Mouse (Mus musculus): Measurements from ENCODE around the gene Fam216b. TPM values are rescaled to one million over a fixed set of nuclear protein-coding genes. Genes with fewer than 3 reads are reported as not detected.

The Fam216b gene
- polyA plus RNA-seq (2015; fragmentation: Nextera tagmentation; extraction: Ambion mirVana): 0.31 and 0.62 TPM in 2 replicates

DNA sequence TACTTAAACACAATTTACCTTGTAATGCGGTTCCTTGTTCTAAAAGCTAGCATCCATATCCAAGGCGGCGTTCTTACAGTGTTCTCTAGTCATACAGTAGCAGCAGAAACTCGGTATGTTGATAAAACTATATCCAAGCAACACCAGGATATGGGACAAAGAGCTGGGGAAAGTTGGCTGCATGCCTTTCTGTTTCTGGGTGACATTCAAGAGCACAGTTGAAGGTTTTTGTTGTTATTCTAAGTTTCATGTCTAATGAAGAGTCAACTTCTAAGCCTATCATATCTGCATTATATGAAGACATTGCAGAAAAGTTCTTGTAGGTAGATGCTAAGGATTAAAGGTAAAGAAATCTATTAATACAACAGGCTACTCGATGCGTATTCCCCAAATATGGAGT is at the start of gene Fam216b:
Fam216b (minus strand) TSS at position 101 of the 400 bp plus-strand sequence.
- H3K9me3 ChIP-seq (replicated peaks; ENCODE audit: control insufficient read depth, low read length): no peaks in the 10 kb centered on the region
- WGBS: 66% methylated on average over 6 of the region's 6 CpGs
- ATAC-seq (replicated peaks; ENCODE audit: extremely low read depth, insufficient read depth, low FRiP score): no peak

DNA sequence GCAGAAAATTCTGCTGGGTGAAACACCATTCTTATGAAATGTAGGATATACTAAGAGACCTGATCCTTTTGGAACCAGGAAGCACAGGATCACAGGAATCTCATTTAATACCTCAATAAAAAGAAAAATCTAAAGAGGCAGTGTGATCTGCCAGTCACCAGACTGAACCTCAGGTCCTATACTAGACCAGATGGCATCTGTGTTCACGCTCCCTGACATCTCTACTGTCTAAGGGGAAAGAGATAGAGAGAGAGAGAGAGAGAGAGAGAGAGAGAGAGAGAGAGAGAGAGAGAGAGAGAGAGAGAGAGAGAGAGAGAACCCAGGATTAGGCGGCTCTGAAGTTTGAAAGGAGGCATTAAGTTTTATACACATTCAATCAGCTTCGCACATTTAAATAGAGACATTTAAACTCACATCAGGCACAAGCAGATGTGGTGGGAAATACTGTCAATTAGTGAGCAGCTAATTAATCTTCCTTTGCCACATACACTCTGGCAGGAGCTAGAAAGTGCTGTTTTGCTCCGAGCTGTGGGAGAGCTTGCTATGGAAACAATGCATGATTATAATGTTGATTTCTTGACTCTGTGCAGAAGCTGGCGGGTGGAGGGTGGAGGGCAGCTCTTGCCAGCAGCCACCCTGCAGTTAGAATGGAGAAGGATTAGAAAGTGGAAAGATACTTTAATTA is 43.7 kb upstream of the Fam216b start:
- Histone ChIP-seq H3K27me3 (ENCODE audit: control insufficient read depth, insufficient read depth, low read length) (no peaks in the 10 kb centered on the region), H3K9me3 (replicated peaks; ENCODE audit: control insufficient read depth, low read length) (0 out of 2 replicates have a peak, but pooled peaks cover 3% of the 10 kb centered on the region), H3K4me2 (ENCODE audit: low read depth, low read length) (no peak overlapping the region), H3K36me3 (ENCODE audit: control insufficient read depth, insufficient read depth) (no peaks in the 10 kb centered on the region), H3K4me1 (ENCODE audit: control insufficient read depth, insufficient read depth, low read length) (no peaks in the 10 kb centered on the region), H3K4me3 (ENCODE audit: low read length) (no peak overlapping the region), H3K27ac (ENCODE audit: low read length) (no peak overlapping the region), H3K9ac (ENCODE audit: low read length) (no peak overlapping the region)
- no peak for ATAC-seq (replicated peaks; ENCODE audit: extremely low read depth, insufficient read depth, low FRiP score)
- 53% methylated on average over 5 of the region's 5 CpGs for WGBS

More for the DNA sequence above, at the start of gene Fam216b:
- no peaks in the 10 kb centered on the region for H3K36me3 ChIP-seq (ENCODE audit: control insufficient read depth, insufficient read depth)
- H3K27me3 ChIP-seq (ENCODE audit: control insufficient read depth, insufficient read depth, low read length): no peaks in the 10 kb centered on the region
- H3K4me3 ChIP-seq (ENCODE audit: low read length): no peak within 1 kb of the TSS
- H3K9ac ChIP-seq (ENCODE audit: low read length): no peak within 1 kb of the TSS
- H3K27ac ChIP-seq (ENCODE audit: low read length): no peak within 1 kb of the TSS
- H3K4me2 ChIP-seq (ENCODE audit: low read depth, low read length): no peak within 1 kb of the TSS
- no peaks in the 10 kb centered on the region; the same call in 1 of the 2 replicates for H3K4me1 ChIP-seq (ENCODE audit: control insufficient read depth, insufficient read depth, low read length)

DNA sequence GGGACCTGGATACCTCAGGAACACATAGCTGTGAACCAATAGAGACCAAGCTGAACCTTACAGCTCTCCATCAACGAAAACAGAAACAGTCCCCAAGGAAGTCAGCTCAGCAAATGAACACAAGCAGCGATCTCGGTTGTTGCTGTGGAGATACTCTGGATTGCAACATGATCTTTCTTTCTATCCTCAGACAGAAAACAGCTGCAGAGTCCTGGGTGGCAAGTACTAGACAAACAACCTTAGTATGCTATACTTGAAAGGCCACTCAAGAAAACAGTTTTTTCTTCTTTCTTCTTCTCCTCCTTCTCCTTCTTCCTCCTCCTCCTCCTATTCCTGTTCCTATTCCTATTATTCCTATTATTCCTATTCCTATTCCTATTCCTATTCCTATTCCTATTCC is 37.9 kb upstream of the Fam216b start:
- H3K9me3 ChIP-seq (replicated peaks; ENCODE audit: control insufficient read depth, low read length): no peaks in the 10 kb centered on the region
- 63% methylated on average over 3 of the region's 3 CpGs for WGBS
- ATAC-seq (replicated peaks; ENCODE audit: extremely low read depth, insufficient read depth, low FRiP score): no peak
- H3K27ac ChIP-seq (ENCODE audit: low read length): no peak overlapping the region
- no peaks in the 10 kb centered on the region for H3K36me3 ChIP-seq (ENCODE audit: control insufficient read depth, insufficient read depth)
- H3K4me2 ChIP-seq (ENCODE audit: low read depth, low read length): no peak overlapping the region
- H3K4me1 ChIP-seq (ENCODE audit: control insufficient read depth, insufficient read depth, low read length): no peaks in the 10 kb centered on the region
- H3K4me3 ChIP-seq (ENCODE audit: low read length): no peak overlapping the region
- no peak overlapping the region for H3K9ac ChIP-seq (ENCODE audit: low read length)
- H3K27me3 ChIP-seq (ENCODE audit: control insufficient read depth, insufficient read depth, low read length): no peaks in the 10 kb centered on the region

- Histone ChIP-seq H3K36me3 (ENCODE audit: control insufficient read depth, insufficient read depth) (no peaks in the 10 kb centered on the region), H3K9ac (ENCODE audit: low read length) (no peak overlapping the region), H3K27ac (ENCODE audit: low read length) (no peak overlapping the region), H3K27me3 (ENCODE audit: control insufficient read depth, insufficient read depth, low read length) (no peaks in the 10 kb centered on the region), H3K9me3 (replicated peaks; ENCODE audit: control insufficient read depth, low read length) (no peaks in the 10 kb centered on the region), H3K4me3 (ENCODE audit: low read length) (no peak overlapping the region), H3K4me1 (ENCODE audit: control insufficient read depth, insufficient read depth, low read length) (peaks cover 6% of the 10 kb centered on the region; the same call in 1 of the 2 replicates), H3K4me2 (ENCODE audit: low read depth, low read length) (no peak overlapping the region)
- ATAC-seq (replicated peaks; ENCODE audit: extremely low read depth, insufficient read depth, low FRiP score): no peak
- WGBS: 60% methylated on average over 3 of the region's 3 CpGs
Observed at GRCm38 (mm10) chr14:78120286-78120685, 31.5 kb upstream of the Fam216b start.

- no peak for ATAC-seq (replicated peaks; ENCODE audit: extremely low read depth, insufficient read depth, low FRiP score)
- 52% methylated on average over 10 of the region's 10 CpGs for WGBS
- H3K4me3 ChIP-seq (ENCODE audit: low read length): no peak overlapping the region
- no peaks in the 10 kb centered on the region for H3K27me3 ChIP-seq (ENCODE audit: control insufficient read depth, insufficient read depth, low read length)
- no peak overlapping the region for H3K4me2 ChIP-seq (ENCODE audit: low read depth, low read length)
- H3K36me3 ChIP-seq (ENCODE audit: control insufficient read depth, insufficient read depth): no peaks in the 10 kb centered on the region
- no peak overlapping the region for H3K27ac ChIP-seq (ENCODE audit: low read length)
- H3K4me1 ChIP-seq (ENCODE audit: control insufficient read depth, insufficient read depth, low read length): peaks cover 6% of the 10 kb centered on the region; the same call in 1 of the 2 replicates
- H3K9ac ChIP-seq (ENCODE audit: low read length): no peak overlapping the region
- H3K9me3 ChIP-seq (replicated peaks; ENCODE audit: control insufficient read depth, low read length): no peaks in the 10 kb centered on the region
Observed at GRCm38 (mm10) chr14:78119449-78120200, 30.8 kb upstream of the Fam216b start.

- Histone ChIP-seq H3K9ac (ENCODE audit: low read length) (no peak overlapping the region), H3K36me3 (ENCODE audit: control insufficient read depth, insufficient read depth) (no peaks in the 10 kb centered on the region), H3K4me1 (ENCODE audit: control insufficient read depth, insufficient read depth, low read length) (peaks cover 6% of the 10 kb centered on the region; the same call in 1 of the 2 replicates), H3K4me2 (ENCODE audit: low read depth, low read length) (no peak overlapping the region), H3K9me3 (replicated peaks; ENCODE audit: control insufficient read depth, low read length) (peaks cover 3% of the 10 kb centered on the region; the same call in 1 of the 2 replicates), H3K27me3 (ENCODE audit: control insufficient read depth, insufficient read depth, low read length) (no peaks in the 10 kb centered on the region), H3K4me3 (ENCODE audit: low read length) (no peak overlapping the region), H3K27ac (ENCODE audit: low read length) (no peak overlapping the region)
- 86% methylated on average over 4 of the region's 4 CpGs for WGBS
- no peak for ATAC-seq (replicated peaks; ENCODE audit: extremely low read depth, insufficient read depth, low FRiP score)
Observed at GRCm38 (mm10) chr14:78117671-78118070, 28.9 kb upstream of the Fam216b start.

DNA sequence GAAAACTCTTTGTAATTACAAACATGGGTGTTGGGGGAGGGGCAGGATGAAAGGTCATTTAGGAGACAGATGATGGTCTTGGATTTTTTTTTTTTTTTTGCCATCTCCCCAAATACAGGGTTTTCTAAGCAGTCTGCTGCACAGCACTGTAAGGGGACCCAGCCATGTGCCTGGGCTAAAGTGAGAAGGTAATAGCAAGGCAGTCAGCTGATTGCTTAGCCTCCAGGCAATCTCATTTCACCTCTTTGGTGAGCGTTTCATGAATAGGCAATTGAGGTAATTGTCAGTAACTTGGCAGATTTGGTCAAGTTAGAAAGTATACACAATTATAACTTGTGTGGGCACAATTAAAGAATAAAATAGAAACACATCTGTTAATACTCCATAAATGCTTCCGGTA is 28.5 kb upstream of the Fam216b start:
- Histone ChIP-seq H3K9ac (ENCODE audit: low read length) (no peak overlapping the region), H3K36me3 (ENCODE audit: control insufficient read depth, insufficient read depth) (no peaks in the 10 kb centered on the region), H3K9me3 (replicated peaks; ENCODE audit: control insufficient read depth, low read length) (peaks cover 3% of the 10 kb centered on the region; the same call in 1 of the 2 replicates), H3K27me3 (ENCODE audit: control insufficient read depth, insufficient read depth, low read length) (no peaks in the 10 kb centered on the region), H3K4me3 (ENCODE audit: low read length) (no peak overlapping the region), H3K4me1 (ENCODE audit: control insufficient read depth, insufficient read depth, low read length) (peaks cover 6% of the 10 kb centered on the region; the same call in 1 of the 2 replicates), H3K4me2 (ENCODE audit: low read depth, low read length) (no peak overlapping the region), H3K27ac (ENCODE audit: low read length) (no peak overlapping the region)
- no peak for ATAC-seq (replicated peaks; ENCODE audit: extremely low read depth, insufficient read depth, low FRiP score)
- WGBS: 86% methylated on average over 2 of the region's 2 CpGs

DNA sequence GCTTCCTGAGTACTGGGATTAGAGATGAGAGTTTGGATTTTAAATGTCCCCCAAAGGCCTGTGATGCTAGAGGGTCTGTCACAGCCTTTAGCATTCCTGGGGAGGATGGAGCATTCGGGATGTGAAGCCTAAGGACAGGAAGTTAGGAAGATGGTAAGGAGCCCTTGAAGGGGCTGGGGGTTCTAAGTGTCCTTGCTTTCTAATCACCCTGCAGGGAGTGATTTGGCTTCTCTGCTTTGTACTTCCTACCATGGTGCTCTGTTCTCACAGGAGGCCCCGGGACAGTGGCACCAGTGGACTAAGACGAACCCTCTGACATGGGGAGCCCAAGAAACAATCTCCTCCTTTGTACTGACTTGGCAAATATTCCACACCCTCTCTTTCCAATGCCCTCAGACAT is 23.7 kb upstream of the Fam216b start:
- Histone ChIP-seq H3K4me1 (ENCODE audit: control insufficient read depth, insufficient read depth, low read length) (no peaks in the 10 kb centered on the region), H3K36me3 (ENCODE audit: control insufficient read depth, insufficient read depth) (no peaks in the 10 kb centered on the region), H3K9me3 (replicated peaks; ENCODE audit: control insufficient read depth, low read length) (peaks cover 3% of the 10 kb centered on the region; the same call in 1 of the 2 replicates), H3K9ac (ENCODE audit: low read length) (no peak overlapping the region), H3K27me3 (ENCODE audit: control insufficient read depth, insufficient read depth, low read length) (no peaks in the 10 kb centered on the region), H3K4me2 (ENCODE audit: low read depth, low read length) (no peak overlapping the region), H3K27ac (ENCODE audit: low read length) (no peak overlapping the region), H3K4me3 (ENCODE audit: low read length) (no peak overlapping the region)
- no peak for ATAC-seq (replicated peaks; ENCODE audit: extremely low read depth, insufficient read depth, low FRiP score)
- 85% methylated on average over 3 of the region's 3 CpGs for WGBS

DNA sequence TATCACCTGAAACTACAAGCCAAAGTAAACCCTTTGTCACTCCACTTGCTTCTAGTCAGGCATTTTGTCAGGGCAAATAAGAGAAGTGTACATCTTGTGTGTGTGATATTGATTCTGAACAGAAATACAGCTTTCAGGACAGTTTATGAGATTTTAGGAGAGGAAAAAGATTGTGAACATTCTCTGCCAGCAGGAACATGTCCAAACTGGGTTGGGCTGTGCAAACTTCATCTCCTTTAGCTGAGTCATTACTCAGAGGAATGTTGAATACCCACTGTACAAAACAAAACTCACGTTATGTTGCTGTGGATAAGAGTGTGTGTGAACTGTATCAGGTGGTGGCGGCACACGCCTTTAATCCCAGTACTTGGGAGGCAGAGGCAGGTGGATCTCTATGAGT is 22.1 kb upstream of the Fam216b start:
- whole genome bisulfite sequencing: 87% methylated on average over 3 of the region's 3 CpGs
- Histone ChIP-seq H3K4me1 (ENCODE audit: control insufficient read depth, insufficient read depth, low read length) (no peaks in the 10 kb centered on the region), H3K27me3 (ENCODE audit: control insufficient read depth, insufficient read depth, low read length) (no peaks in the 10 kb centered on the region), H3K4me2 (ENCODE audit: low read depth, low read length) (no peak overlapping the region), H3K9ac (ENCODE audit: low read length) (no peak overlapping the region), H3K4me3 (ENCODE audit: low read length) (no peak overlapping the region), H3K36me3 (ENCODE audit: control insufficient read depth, insufficient read depth) (no peaks in the 10 kb centered on the region), H3K27ac (ENCODE audit: low read length) (no peak overlapping the region), H3K9me3 (replicated peaks; ENCODE audit: control insufficient read depth, low read length) (peaks cover 3% of the 10 kb centered on the region; the same call in 1 of the 2 replicates)
- ATAC-seq (replicated peaks; ENCODE audit: extremely low read depth, insufficient read depth, low FRiP score): no peak
